Comparison of ENCODE assay signal across 7 mouse cellular contexts in genomic region chr8:73353794-73354179, GRCm38 (mm10). TPM values are rescaled to one million over a fixed set of nuclear protein-coding genes. Genes with fewer than 3 reads are reported as not detected.
DNase-seq lines count a peak whose midpoint lies in the region; ATAC-seq and TF ChIP-seq lines count a peak whose summit lies in the region.

No protein-coding gene starts in this region.

- no peaks in the 10 kb centered on the region for H3K36me3 ChIP-seq in neural tube, embryonic 11.5 days (ENCODE audit: control insufficient read depth, insufficient read depth, low read length)
- H3K36me3 ChIP-seq in forebrain, embryonic 16.5 days (ENCODE audit: control insufficient read depth, insufficient read depth): no peaks in the 10 kb centered on the region
- no peaks in the 10 kb centered on the region for H3K36me3 ChIP-seq in limb, embryonic 14.5 days (ENCODE audit: control insufficient read depth, insufficient read depth, low read length)
- no peaks in the 10 kb centered on the region for H3K36me3 ChIP-seq in stomach, embryonic 16.5 days (ENCODE audit: control insufficient read depth, insufficient read depth, low read length)

- under 1% methylated on average over 16 of the region's 16 CpGs for WGBS in neural tube, embryonic 11.5 days
- under 1% methylated on average over 16 of the region's 16 CpGs for WGBS in forebrain, embryonic 16.5 days
- WGBS in limb, embryonic 14.5 days: 0% methylated on average over 16 of the region's 16 CpGs
- WGBS in stomach, embryonic 16.5 days: under 1% methylated on average over 16 of the region's 16 CpGs

- no peak overlapping the region; the same call in 1 of the 2 replicates for H3K27ac ChIP-seq in neural tube, embryonic 11.5 days (ENCODE audit: low read depth, low read length)
- peak overlapping the region; percentile 95 for H3K27ac ChIP-seq in forebrain, embryonic 16.5 days (ENCODE audit: low read length)
- peak overlapping the region; percentile 59; the same call in 1 of the 2 replicates for H3K27ac ChIP-seq in limb, embryonic 14.5 days (replicated peaks; ENCODE audit: low read depth, low read length)
- peak overlapping the region; percentile 80 for H3K27ac ChIP-seq in stomach, embryonic 16.5 days (ENCODE audit: low read length)

- peaks cover 15% of the 10 kb centered on the region for H3K4me1 ChIP-seq in neural tube, embryonic 11.5 days (ENCODE audit: control insufficient read depth, insufficient read depth, low read length)
- peaks cover 21% of the 10 kb centered on the region for H3K4me1 ChIP-seq in forebrain, embryonic 16.5 days (replicated peaks; ENCODE audit: control insufficient read depth, insufficient read depth, low read length)
- H3K4me1 ChIP-seq in limb, embryonic 14.5 days (ENCODE audit: control insufficient read depth, insufficient read depth, low read length): peaks cover 20% of the 10 kb centered on the region
- peaks cover 19% of the 10 kb centered on the region for H3K4me1 ChIP-seq in stomach, embryonic 16.5 days (ENCODE audit: control insufficient read depth, insufficient read depth, low read length)

- peak overlapping the region; percentile 57 for H3K9ac ChIP-seq in neural tube, embryonic 11.5 days (ENCODE audit: low read length)
- H3K9ac ChIP-seq in forebrain, embryonic 16.5 days (replicated peaks; ENCODE audit: low read depth, low read length): peak overlapping the region; percentile 77
- H3K9ac ChIP-seq in limb, embryonic 14.5 days (ENCODE audit: low read depth, low read length, severe bottlenecking): peak overlapping the region; percentile 58
- peak overlapping the region; percentile 69 for H3K9ac ChIP-seq in stomach, embryonic 16.5 days (ENCODE audit: low read length)

- TF ChIP-seq POLR2A in limb, embryonic 14.5 days (IDR thresholded peaks at IDR 0.05; ENCODE audit: borderline replicate concordance, extremely low read depth, insufficient read depth, insufficient read length): no peak; the same call in 1 of the 2 replicates

- no peaks in the 10 kb centered on the region for H3K27me3 ChIP-seq in neural tube, embryonic 11.5 days (ENCODE audit: control insufficient read depth, insufficient read depth, low read length)
- H3K27me3 ChIP-seq in forebrain, embryonic 16.5 days (replicated peaks; ENCODE audit: control insufficient read depth, insufficient read depth, low read length): no peaks in the 10 kb centered on the region
- no peaks in the 10 kb centered on the region for H3K27me3 ChIP-seq in limb, embryonic 14.5 days (ENCODE audit: control insufficient read depth, insufficient read depth, low read length)
- H3K27me3 ChIP-seq in stomach, embryonic 16.5 days (ENCODE audit: control insufficient read depth, insufficient read depth, low read length): no peaks in the 10 kb centered on the region

- H3K4me3 ChIP-seq in neural tube, embryonic 11.5 days (ENCODE audit: low read depth, low read length): peak overlapping the region; percentile 90
- H3K4me3 ChIP-seq in forebrain, embryonic 16.5 days (replicated peaks; ENCODE audit: low read length): peak overlapping the region; percentile 96
- H3K4me3 ChIP-seq in limb, embryonic 14.5 days (replicated peaks; ENCODE audit: low read length): peak overlapping the region; percentile 86
- peak overlapping the region; percentile 76 for H3K4me3 ChIP-seq in stomach, embryonic 16.5 days (replicated peaks; ENCODE audit: low read length)

- H3K4me2 ChIP-seq in neural tube, embryonic 11.5 days (ENCODE audit: low read depth): peak overlapping the region; percentile 78
- H3K4me2 ChIP-seq in forebrain, embryonic 16.5 days (ENCODE audit: low read length): peak overlapping the region; percentile 86
- peak overlapping the region; percentile 91 for H3K4me2 ChIP-seq in limb, embryonic 14.5 days (replicated peaks; ENCODE audit: low read depth, low read length, severe bottlenecking)
- H3K4me2 ChIP-seq in stomach, embryonic 16.5 days (ENCODE audit: low read depth, low read length): peak overlapping the region; percentile 87

- peak; percentile 45 for ATAC-seq in neural tube, embryonic 11.5 days (ENCODE audit: insufficient read depth, low FRiP score, low TSS enrichment)
- ATAC-seq in forebrain, embryonic 16.5 days: peak; percentile 26
- ATAC-seq in limb, embryonic 14.5 days (ENCODE audit: low FRiP score, low read depth): peak; percentile 34
- ATAC-seq in stomach, embryonic 16.5 days (ENCODE audit: insufficient read depth, low FRiP score): peak; percentile 33

- DNase-seq in neural tube, embryonic 11.5 days (ENCODE audit: low spot score): no peak
- no peak for DNase-seq in neural tube, embryonic 10.5 days (ENCODE audit: extremely low spot score, low spot score)
- no peak for DNase-seq in limb, embryonic 14.5 days (ENCODE audit: low spot score)
- DNase-seq in frontal cortex, postnatal 25 days (ENCODE audit: low spot score in 2 of 2): no peak
- no peak for DNase-seq in right cerebral cortex, postnatal 4 days

- H3K9me3 ChIP-seq in neural tube, embryonic 11.5 days (ENCODE audit: control insufficient read depth, low read length): no peaks in the 10 kb centered on the region
- no peaks in the 10 kb centered on the region for H3K9me3 ChIP-seq in forebrain, embryonic 16.5 days (ENCODE audit: control insufficient read depth, low read length)
- H3K9me3 ChIP-seq in limb, embryonic 14.5 days (ENCODE audit: control insufficient read depth, low read length): no peaks in the 10 kb centered on the region
- no peaks in the 10 kb centered on the region for H3K9me3 ChIP-seq in stomach, embryonic 16.5 days (replicated peaks; ENCODE audit: control insufficient read depth, low read length)

RNA-seq across cellular contexts. Expression of gene Large1, which starts 0.4 kb away (rescaled TPM):
- polyA plus RNA-seq in neural tube, embryonic 11.5 days (2014; fragmentation: Nextera tagmentation; extraction: Ambion mirVana): 10.0 and 11.0 TPM in 2 replicates
- 17.0 and 18.2 TPM in 2 replicates for polyA plus RNA-seq in forebrain, embryonic 16.5 days (2015; fragmentation: Nextera tagmentation; extraction: Ambion mirVana)
- 20.6 and 23.5 TPM in 2 replicates for polyA plus RNA-seq in limb, embryonic 14.5 days (2012; rRNA removed)
- 15.0 and 15.3 TPM in 2 replicates for polyA plus RNA-seq in limb, embryonic 14.5 days (2014; fragmentation: Nextera tagmentation; extraction: Ambion mirVana)
- 4.9 and 5.4 TPM in 2 replicates for polyA plus RNA-seq in stomach, embryonic 16.5 days (2015; fragmentation: Nextera tagmentation; extraction: Ambion mirVana)
